Comparison of ENCODE assay signal across 11 mouse cellular contexts in genomic region chr17:28018776-28019175, GRCm38 (mm10).
DNase-seq lines count a peak whose midpoint lies in the region; ATAC-seq lines count a peak whose summit lies in the region.
"Had no signal": no experiment of that assay in that cellular context is flagged by ENCODE, and none has a peak within 500 bp of the region (broad histone marks: within the 10 kb centered on the region; RNA-seq: fewer than 3 reads in every experiment).

No protein-coding gene starts in this region.

- H3K4me2 ChIP-seq in forebrain, embryonic 14.5 days (ENCODE audit: low read length) = no peak overlapping the region
- H3K4me2 ChIP-seq in forebrain, embryonic 15.5 days (replicated peaks) = no peak overlapping the region
- no peak overlapping the region for H3K4me2 ChIP-seq in midbrain, embryonic 12.5 days (replicated peaks)

- 0 out of 2 replicates have a peak, but pooled peaks cover 2% of the 10 kb centered on the region for H3K36me3 ChIP-seq in forebrain, embryonic 14.5 days (ENCODE audit: control insufficient read depth, insufficient read depth, low read length)
- H3K36me3 ChIP-seq in forebrain, embryonic 15.5 days = no peaks in the 10 kb centered on the region
- H3K36me3 ChIP-seq in midbrain, embryonic 12.5 days = no peaks in the 10 kb centered on the region

- no peak overlapping the region for H3K4me3 ChIP-seq in forebrain, embryonic 14.5 days (ENCODE audit: low read depth, low read length)
- H3K4me3 ChIP-seq in forebrain, embryonic 15.5 days = no peak overlapping the region
- no peak overlapping the region for H3K4me3 ChIP-seq in midbrain, embryonic 12.5 days

- no peak for ATAC-seq in forebrain, embryonic 14.5 days
- no peak for ATAC-seq in forebrain, embryonic 15.5 days (replicated peaks)
- no peak for ATAC-seq in midbrain, embryonic 12.5 days (ENCODE audit: low FRiP score, low read depth)
- ATAC-seq: intestine, postnatal 0 days; lung, postnatal 0 days had no signal

- H3K27ac ChIP-seq in forebrain, embryonic 14.5 days (ENCODE audit: low read depth, low read length) = no peak overlapping the region
- H3K27ac ChIP-seq in forebrain, embryonic 15.5 days (replicated peaks) = no peak overlapping the region
- peak overlapping the region; percentile 54 for H3K27ac ChIP-seq in midbrain, embryonic 12.5 days (replicated peaks)

- peaks cover 21% of the 10 kb centered on the region for H3K4me1 ChIP-seq in forebrain, embryonic 14.5 days (ENCODE audit: control insufficient read depth, insufficient read depth, low read length)
- H3K4me1 ChIP-seq in forebrain, embryonic 15.5 days = peaks cover 45% of the 10 kb centered on the region
- peaks cover 51% of the 10 kb centered on the region for H3K4me1 ChIP-seq in midbrain, embryonic 12.5 days

- DNase-seq in forebrain, embryonic 14.5 days (ENCODE audit: low spot score) = no peak
- DNase-seq in kidney, postnatal 14 days = peak; percentile 30
- DNase-seq in kidney, adult 18-20 months = no peak
- peak; percentile 64 to 69 for DNase-seq in cerebellum, postnatal 14 days
- DNase-seq in lung, postnatal 36 days = no peak
- DNase-seq in embryo, embryonic 10 days (ENCODE audit: low spot score) = no peak
- DNase-seq: liver had no signal

- 46% methylated on average over 11 of the region's 11 CpGs for WGBS in forebrain, embryonic 14.5 days
- WGBS in forebrain, embryonic 15.5 days = 50% methylated on average over 11 of the region's 11 CpGs
- WGBS in midbrain, embryonic 12.5 days = 38% methylated on average over 11 of the region's 11 CpGs

- 0 out of 2 replicates have a peak overlapping the region, but pooled peaks have one; percentile 13 for H3K9ac ChIP-seq in forebrain, embryonic 14.5 days (ENCODE audit: low read length)
- H3K9ac ChIP-seq in forebrain, embryonic 15.5 days (replicated peaks) = no peak overlapping the region
- no peak overlapping the region; the same call in 1 of the 2 replicates for H3K9ac ChIP-seq in midbrain, embryonic 12.5 days (replicated peaks)

- no peaks in the 10 kb centered on the region for H3K9me3 ChIP-seq in forebrain, embryonic 14.5 days (replicated peaks; ENCODE audit: control insufficient read depth, low read length)
- H3K9me3 ChIP-seq in forebrain, embryonic 15.5 days = no peaks in the 10 kb centered on the region
- H3K9me3 ChIP-seq in midbrain, embryonic 12.5 days = no peaks in the 10 kb centered on the region

- H3K27me3 ChIP-seq in forebrain, embryonic 14.5 days (replicated peaks; ENCODE audit: control insufficient read depth, insufficient read depth, low read length) = no peaks in the 10 kb centered on the region
- no peaks in the 10 kb centered on the region for H3K27me3 ChIP-seq in forebrain, embryonic 15.5 days
- no peaks in the 10 kb centered on the region for H3K27me3 ChIP-seq in midbrain, embryonic 12.5 days

Comparison
In these comparisons a context has a peak if more than half of its experiments do, and no peak if none do; other contexts are left out.
1. DNase-seq: peak in kidney, postnatal 14 days (single experiment) and cerebellum, postnatal 14 days (2 of 2); none in forebrain, embryonic 14.5 days (single experiment), kidney, adult 18-20 months (single experiment), lung, postnatal 36 days (single experiment) and embryo, embryonic 10 days (single experiment).